Mouse (Mus musculus): ENCODE results near the gene Urb1. TPM values are rescaled to one million over a fixed set of nuclear protein-coding genes. Genes with fewer than 3 reads are reported as not detected.

The Urb1 gene
- polyA plus RNA-seq, 1 experiment from 2014 or later: 12.6 TPM

DNA sequence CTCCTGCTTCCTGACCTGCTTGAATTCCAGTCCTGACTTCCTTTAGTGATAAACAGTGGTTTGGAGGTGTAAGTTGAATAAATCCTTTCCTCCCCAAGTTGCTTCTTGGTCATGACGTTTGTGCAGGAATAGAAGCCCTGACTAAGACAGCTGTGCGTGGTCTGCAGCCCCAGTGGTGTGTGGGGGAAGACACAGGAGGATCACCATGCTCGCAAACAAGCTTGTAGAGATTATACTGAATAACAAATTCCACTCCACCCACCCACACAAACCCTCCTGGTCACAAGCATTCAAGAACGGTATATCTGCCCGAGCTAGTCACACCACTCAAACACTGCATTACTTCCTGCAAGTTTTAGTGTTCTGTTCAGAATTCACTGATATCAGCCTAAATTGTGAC is 18.1 kb downstream of the Urb1 start:
- no peak overlapping the region for H3K4me2 ChIP-seq (replicated peaks)
- H3K27me3 ChIP-seq: no peaks in the 10 kb centered on the region
- no peak overlapping the region for H3K9ac ChIP-seq
- no peak overlapping the region for H3K27ac ChIP-seq
- no peak for ATAC-seq (ENCODE audit: low FRiP score)
- WGBS: 90% methylated on average over 5 of the region's 5 CpGs
- H3K4me3 ChIP-seq: no peak overlapping the region
- H3K4me1 ChIP-seq: no peaks in the 10 kb centered on the region
- H3K9me3 ChIP-seq (replicated peaks): no peaks in the 10 kb centered on the region
- H3K36me3 ChIP-seq: peaks cover 92% of the 10 kb centered on the region

DNA sequence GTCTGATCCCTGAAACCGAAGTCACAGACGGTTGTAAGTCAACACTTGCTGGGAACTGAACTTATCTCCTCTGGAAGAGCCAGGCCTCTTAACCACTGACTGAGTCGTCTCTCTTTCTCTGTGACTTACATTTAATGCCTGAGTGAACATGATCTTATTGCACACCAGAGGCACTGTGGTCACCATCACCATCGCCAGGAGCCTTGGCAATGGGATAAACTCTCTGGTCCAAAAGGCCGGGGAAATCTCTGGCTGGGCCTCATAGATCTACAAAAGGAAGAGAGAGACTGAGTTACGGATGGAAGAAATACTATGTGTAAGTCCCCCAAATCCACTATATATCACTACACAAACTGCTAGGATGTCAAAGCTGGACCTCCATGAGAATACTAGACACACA is 19.3 kb downstream of the Urb1 start:
- Histone ChIP-seq H3K9me3 (replicated peaks) (no peaks in the 10 kb centered on the region), H3K4me1 (no peaks in the 10 kb centered on the region), H3K9ac (no peak overlapping the region), H3K4me2 (replicated peaks) (no peak overlapping the region), H3K36me3 (peaks cover 93% of the 10 kb centered on the region), H3K4me3 (no peak overlapping the region), H3K27me3 (no peaks in the 10 kb centered on the region), H3K27ac (no peak overlapping the region)
- ATAC-seq (ENCODE audit: low FRiP score): no peak
- WGBS: 97% methylated on average over 6 of the region's 6 CpGs

GRCm38 (mm10) chr16:90788580-90788979 is 21.6 kb downstream of the Urb1 start:
- H3K27me3 ChIP-seq: no peaks in the 10 kb centered on the region
- H3K9ac ChIP-seq: no peak overlapping the region
- H3K4me2 ChIP-seq (replicated peaks): no peak overlapping the region
- no peaks in the 10 kb centered on the region for H3K4me1 ChIP-seq
- peaks cover 97% of the 10 kb centered on the region for H3K36me3 ChIP-seq
- 91% methylated on average over 6 of the region's 6 CpGs for WGBS
- H3K9me3 ChIP-seq (replicated peaks): no peaks in the 10 kb centered on the region
- no peak overlapping the region for H3K4me3 ChIP-seq
- no peak for ATAC-seq (ENCODE audit: low FRiP score)
- H3K27ac ChIP-seq: no peak overlapping the region

- ATAC-seq (ENCODE audit: low FRiP score): no peak
- peaks cover 92% of the 10 kb centered on the region for H3K36me3 ChIP-seq
- H3K4me3 ChIP-seq: no peak overlapping the region
- WGBS: 91% methylated on average over 4 of the region's 4 CpGs
- H3K9me3 ChIP-seq (replicated peaks): no peaks in the 10 kb centered on the region
- H3K27me3 ChIP-seq: no peaks in the 10 kb centered on the region
- no peak overlapping the region for H3K4me2 ChIP-seq (replicated peaks)
- no peak overlapping the region for H3K9ac ChIP-seq
- H3K27ac ChIP-seq: no peak overlapping the region
- no peaks in the 10 kb centered on the region for H3K4me1 ChIP-seq
Observed at GRCm38 (mm10) chr16:90785257-90785656, 25.0 kb downstream of the Urb1 start.

DNA sequence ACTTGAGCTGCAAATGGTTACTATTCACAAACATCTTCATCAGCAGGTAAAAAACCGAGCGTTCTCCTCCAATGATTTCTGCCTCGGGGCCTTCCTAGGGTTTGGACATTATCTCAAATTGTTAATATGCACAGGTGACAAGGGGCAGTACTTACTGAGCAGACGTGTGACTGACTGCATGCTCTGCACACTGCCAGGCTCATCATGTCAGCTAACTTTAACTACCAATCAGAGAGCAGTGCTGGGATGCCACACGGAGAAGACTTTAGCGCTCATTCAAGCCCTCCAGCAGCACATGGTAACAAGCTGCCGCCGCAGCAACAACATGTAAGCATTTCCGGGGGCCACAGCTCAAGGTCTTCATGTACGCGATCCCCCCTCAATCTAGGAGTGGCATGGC is 26.9 kb downstream of the Urb1 start:
- no peaks in the 10 kb centered on the region for H3K27me3 ChIP-seq
- H3K27ac ChIP-seq: no peak overlapping the region
- 94% methylated on average over 11 of the region's 11 CpGs for WGBS
- no peak overlapping the region for H3K9ac ChIP-seq
- H3K4me1 ChIP-seq: no peaks in the 10 kb centered on the region
- H3K4me3 ChIP-seq: no peak overlapping the region
- no peaks in the 10 kb centered on the region for H3K9me3 ChIP-seq (replicated peaks)
- ATAC-seq (ENCODE audit: low FRiP score): no peak
- peaks cover 92% of the 10 kb centered on the region for H3K36me3 ChIP-seq
- no peak overlapping the region for H3K4me2 ChIP-seq (replicated peaks)

GRCm38 (mm10) chr16:90779783-90780182 is 30.4 kb downstream of the Urb1 start:
- no peaks in the 10 kb centered on the region for H3K4me1 ChIP-seq
- H3K36me3 ChIP-seq: peaks cover 88% of the 10 kb centered on the region
- H3K4me3 ChIP-seq: no peak overlapping the region
- H3K4me2 ChIP-seq (replicated peaks): no peak overlapping the region
- H3K9ac ChIP-seq: no peak overlapping the region
- H3K27ac ChIP-seq: no peak overlapping the region
- H3K27me3 ChIP-seq: no peaks in the 10 kb centered on the region
- ATAC-seq (ENCODE audit: low FRiP score): no peak
- WGBS: 79% methylated on average over 11 of the region's 11 CpGs
- no peaks in the 10 kb centered on the region for H3K9me3 ChIP-seq (replicated peaks)

DNA sequence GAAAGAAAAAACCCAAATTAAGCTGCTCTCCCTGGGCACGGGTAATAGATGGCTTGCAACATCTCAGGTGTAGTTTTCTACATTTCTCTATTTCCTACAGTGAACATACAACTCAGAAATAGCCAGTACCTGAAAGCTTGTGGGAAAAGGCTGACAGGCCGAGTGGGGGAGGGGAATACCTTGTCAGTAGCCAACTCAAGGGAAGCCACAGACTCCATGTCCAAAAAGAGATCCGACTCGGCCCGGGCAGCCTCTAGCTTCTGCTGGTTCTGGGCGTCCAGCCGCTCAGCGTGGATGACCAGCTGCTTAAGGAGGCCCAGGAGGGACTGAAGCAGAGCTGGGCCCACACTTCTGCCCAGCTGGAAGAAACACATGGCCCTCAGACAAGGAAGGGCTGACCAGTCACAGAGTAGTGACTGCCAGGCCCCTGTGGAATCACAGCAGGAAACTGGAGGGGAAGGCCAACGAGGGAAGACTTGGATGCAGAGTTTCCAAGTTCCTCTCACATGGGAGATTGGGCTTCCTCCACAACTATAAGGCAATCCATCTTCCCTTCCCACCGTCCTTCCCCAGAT is 34.2 kb downstream of the Urb1 start:
- Histone ChIP-seq H3K9me3 (replicated peaks) (no peaks in the 10 kb centered on the region), H3K36me3 (peaks cover 94% of the 10 kb centered on the region), H3K9ac (no peak overlapping the region), H3K4me1 (no peaks in the 10 kb centered on the region), H3K27me3 (no peaks in the 10 kb centered on the region), H3K27ac (no peak overlapping the region), H3K4me2 (replicated peaks) (no peak overlapping the region), H3K4me3 (no peak overlapping the region)
- ATAC-seq (ENCODE audit: low FRiP score): no peak
- WGBS: 83% methylated on average over 10 of the region's 10 CpGs

- no peak overlapping the region for H3K4me2 ChIP-seq (replicated peaks)
- no peak overlapping the region for H3K9ac ChIP-seq
- peaks cover 93% of the 10 kb centered on the region for H3K36me3 ChIP-seq
- no peak overlapping the region for H3K4me3 ChIP-seq
- no peak for ATAC-seq (ENCODE audit: low FRiP score)
- no peaks in the 10 kb centered on the region for H3K9me3 ChIP-seq (replicated peaks)
- WGBS: 85% methylated on average over 6 of the region's 6 CpGs
- H3K27ac ChIP-seq: no peak overlapping the region
- no peaks in the 10 kb centered on the region for H3K4me1 ChIP-seq
- H3K27me3 ChIP-seq: no peaks in the 10 kb centered on the region
Observed at GRCm38 (mm10) chr16:90774646-90775045, 35.6 kb downstream of the Urb1 start.

GRCm38 (mm10) chr16:90774216-90774615 is 36.0 kb downstream of the Urb1 start:
- no peak overlapping the region for H3K4me3 ChIP-seq
- H3K27me3 ChIP-seq: no peaks in the 10 kb centered on the region
- peaks cover 93% of the 10 kb centered on the region for H3K36me3 ChIP-seq
- ATAC-seq (ENCODE audit: low FRiP score): no peak
- no peaks in the 10 kb centered on the region for H3K4me1 ChIP-seq
- H3K27ac ChIP-seq: no peak overlapping the region
- no peaks in the 10 kb centered on the region for H3K9me3 ChIP-seq (replicated peaks)
- no peak overlapping the region for H3K4me2 ChIP-seq (replicated peaks)
- 96% methylated on average over 12 of the region's 12 CpGs for WGBS
- H3K9ac ChIP-seq: no peak overlapping the region

DNA sequence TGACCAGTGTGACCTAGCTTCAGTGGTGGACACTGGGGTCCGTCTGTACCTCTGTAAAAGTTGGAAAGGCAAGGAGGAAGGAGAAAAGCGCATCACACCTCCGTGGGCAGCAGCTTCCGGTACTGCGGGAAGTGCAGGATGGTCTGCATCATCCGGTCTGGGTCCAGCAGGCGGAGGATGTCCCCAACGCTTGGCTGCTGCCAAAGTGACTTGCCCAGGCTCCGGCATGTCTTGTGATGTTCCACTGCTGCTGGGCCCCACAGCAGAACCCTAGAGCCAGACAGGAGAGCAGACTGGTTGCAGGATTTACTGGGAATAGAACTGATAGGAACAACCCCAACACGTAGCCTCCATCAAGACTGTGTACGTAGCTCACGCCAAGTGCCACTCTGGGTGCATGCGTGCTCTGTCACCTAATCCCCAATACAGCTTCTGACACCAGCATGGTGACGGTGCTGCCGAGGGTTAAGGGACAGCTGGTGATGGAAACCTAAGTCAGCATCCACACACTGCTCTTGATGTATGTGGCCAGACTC is 43.2 kb downstream of the Urb1 start:
- Histone ChIP-seq H3K4me2 (replicated peaks) (no peak overlapping the region), H3K9ac (no peak overlapping the region), H3K4me1 (no peaks in the 10 kb centered on the region), H3K36me3 (peaks cover 86% of the 10 kb centered on the region), H3K27ac (no peak overlapping the region), H3K4me3 (no peak overlapping the region), H3K9me3 (replicated peaks) (no peaks in the 10 kb centered on the region), H3K27me3 (no peaks in the 10 kb centered on the region)
- ATAC-seq (ENCODE audit: low FRiP score): no peak
- WGBS: 95% methylated on average over 15 of the region's 15 CpGs

DNA sequence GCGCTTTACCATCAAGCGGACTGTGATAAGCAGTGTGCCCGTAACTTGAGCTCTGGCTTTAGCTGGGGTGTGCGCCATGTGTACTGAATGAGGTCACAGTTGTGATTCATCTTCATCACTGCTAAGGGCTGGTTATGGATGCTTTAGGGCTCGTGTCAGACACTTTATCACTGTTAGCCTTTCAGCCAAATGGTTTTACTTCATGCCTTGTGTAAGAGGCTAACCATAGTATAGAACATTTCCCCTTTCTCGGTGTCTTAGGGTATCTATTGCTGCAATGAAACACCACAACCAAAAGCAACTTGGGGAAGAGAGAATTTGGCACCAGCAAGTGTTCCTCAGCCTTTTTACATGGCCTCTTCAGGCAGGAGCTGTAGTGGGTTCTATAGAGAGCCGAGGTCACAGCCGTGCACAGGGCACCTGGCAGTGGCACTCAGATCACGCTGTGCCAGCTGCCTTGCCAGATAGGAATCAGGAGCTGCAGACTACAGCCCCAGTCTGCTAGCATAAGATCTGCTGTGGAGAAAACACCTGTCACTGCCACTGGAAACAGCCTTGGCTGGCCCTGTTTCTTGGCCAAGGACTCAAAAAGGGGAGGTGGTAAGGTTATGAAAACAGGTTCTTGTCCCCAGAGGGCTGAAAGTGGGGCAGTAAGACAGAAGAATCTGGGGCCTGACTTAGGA is 44.9 kb downstream of the Urb1 start:
- Histone ChIP-seq H3K9ac (no peak overlapping the region), H3K4me3 (no peak overlapping the region), H3K27ac (no peak overlapping the region), H3K4me1 (0 out of 2 replicates have a peak, but pooled peaks cover 3% of the 10 kb centered on the region), H3K9me3 (replicated peaks) (no peaks in the 10 kb centered on the region), H3K4me2 (replicated peaks) (no peak overlapping the region), H3K27me3 (no peaks in the 10 kb centered on the region), H3K36me3 (peaks cover 86% of the 10 kb centered on the region)
- no peak for ATAC-seq (ENCODE audit: low FRiP score)
- 91% methylated on average over 9 of the region's 9 CpGs for WGBS

DNA sequence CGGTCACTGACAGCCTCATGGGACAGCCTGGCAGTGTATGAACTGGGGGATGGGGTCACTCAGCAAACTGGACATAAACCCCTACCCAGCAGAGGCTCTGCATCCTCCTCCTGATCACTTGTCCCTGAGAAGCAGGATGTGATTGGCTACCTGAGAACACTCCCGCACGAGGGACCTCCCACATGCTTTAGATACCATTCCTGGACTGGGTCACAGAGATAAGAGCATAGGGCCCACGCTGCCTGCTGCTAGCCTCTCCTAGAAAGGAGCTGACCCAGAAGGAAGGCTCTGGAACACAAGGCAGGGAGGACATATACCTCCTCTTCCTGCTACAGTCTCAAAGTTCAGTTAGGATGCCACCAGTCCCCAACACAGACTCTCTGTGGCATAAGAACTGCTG is 49.7 kb downstream of the Urb1 start:
- H3K27me3 ChIP-seq: no peaks in the 10 kb centered on the region
- no peaks in the 10 kb centered on the region for H3K9me3 ChIP-seq (replicated peaks)
- H3K4me1 ChIP-seq: 0 out of 2 replicates have a peak, but pooled peaks cover 3% of the 10 kb centered on the region
- no peak overlapping the region for H3K27ac ChIP-seq
- no peak overlapping the region for H3K4me3 ChIP-seq
- no peak overlapping the region for H3K9ac ChIP-seq
- ATAC-seq (ENCODE audit: low FRiP score): no peak
- peaks cover 80% of the 10 kb centered on the region for H3K36me3 ChIP-seq
- no peak overlapping the region for H3K4me2 ChIP-seq (replicated peaks)
- WGBS: 77% methylated on average over 4 of the region's 4 CpGs

GRCm38 (mm10) chr16:90759335-90759734 is 50.9 kb downstream of the Urb1 start:
- Histone ChIP-seq H3K4me1 (0 out of 2 replicates have a peak, but pooled peaks cover 3% of the 10 kb centered on the region), H3K4me2 (replicated peaks) (no peak overlapping the region), H3K27me3 (no peaks in the 10 kb centered on the region), H3K36me3 (peaks cover 83% of the 10 kb centered on the region), H3K9ac (no peak overlapping the region), H3K9me3 (replicated peaks) (no peaks in the 10 kb centered on the region), H3K27ac (0 out of 2 replicates have a peak overlapping the region, but pooled peaks have one; percentile 5), H3K4me3 (no peak overlapping the region)
- 45% methylated on average over 3 of the region's 3 CpGs for WGBS
- peak; percentile 54; the same call in 1 of the 2 replicates for ATAC-seq (ENCODE audit: low FRiP score)
